Mouse (Mus musculus) liver, embryonic 12.5 days (tissue): ENCODE results near the gene Skap1. TPM values are rescaled to one million over a fixed set of nuclear protein-coding genes. Genes with fewer than 3 reads are reported as not detected.

Source experiments
- ATAC-seq: fragments of 200-750 bp; cut with Nextera tagmentation; 2 replicates; pipeline ENCODE4 v1.8.0; 2017; ENCODE audit warnings: moderate number of reproducible peaks, mild to moderate bottlenecking, moderate library complexity
- H3K27ac ChIP-seq: fragments of 300-500 bp; sonication (generic); 2 replicates; pipeline ENCODE4 v1.5.1; 2016; ENCODE audit warnings: mild to moderate bottlenecking
- H3K27me3 ChIP-seq: fragments of 300-500 bp; sonication (generic); replicated peaks from 2 replicates; pipeline ENCODE4 v1.6.1; 2016; ENCODE audit warnings: mild to moderate bottlenecking, moderate library complexity
- H3K36me3 ChIP-seq: fragments of 300-500 bp; sonication (generic); 2 replicates; pipeline ENCODE4 v1.6.1; 2016; ENCODE audit warnings: mild to moderate bottlenecking, moderate library complexity
- H3K4me1 ChIP-seq: fragments of 300-500 bp; sonication (generic); 2 replicates; pipeline ENCODE4 v1.6.1; 2016
- H3K4me2 ChIP-seq: fragments of 300-500 bp; sonication (generic); 2 replicates; pipeline ENCODE4 v1.6.1; 2016; ENCODE audit warnings: mild to moderate bottlenecking, moderate library complexity
- H3K4me3 ChIP-seq: fragments of 300-500 bp; sonication (generic); 2 replicates; pipeline ENCODE4 v1.5.1; 2016; ENCODE audit warnings: mild to moderate bottlenecking, moderate library complexity
- H3K9ac ChIP-seq: fragments of 300-500 bp; sonication (generic); 2 replicates; pipeline ENCODE4 v1.6.1; 2016; ENCODE audit warnings: mild to moderate bottlenecking, moderate library complexity
- H3K9me3 ChIP-seq: fragments of 300-500 bp; sonication (generic); replicated peaks from 2 replicates; pipeline ENCODE4 v1.6.1; 2016; ENCODE audit warnings: mild to moderate bottlenecking, moderate library complexity
- WGBS: fragments of 180-500 bp; shearing (Covaris S2); methylation state at CpG from one replicate; pipeline ENCODE4 v1.1.7; 2016; ENCODE audit not compliant: insufficient replicate concordance; 5-methylcytosine and 5-hydroxymethylcytosine counted together
- polyA plus RNA-seq: library from polyadenylated mRNA; unstranded; fragments of >200 nt; fragmentation: Nextera tagmentation; extraction: Ambion mirVana; gene quantifications from 2 replicates; pipeline ENCODE4 v1.2.1, GENCODE M21; 2016

Gene Skap1
- polyA plus RNA-seq, 1 experiment from 2014 or later = 0.51 TPM

DNA sequence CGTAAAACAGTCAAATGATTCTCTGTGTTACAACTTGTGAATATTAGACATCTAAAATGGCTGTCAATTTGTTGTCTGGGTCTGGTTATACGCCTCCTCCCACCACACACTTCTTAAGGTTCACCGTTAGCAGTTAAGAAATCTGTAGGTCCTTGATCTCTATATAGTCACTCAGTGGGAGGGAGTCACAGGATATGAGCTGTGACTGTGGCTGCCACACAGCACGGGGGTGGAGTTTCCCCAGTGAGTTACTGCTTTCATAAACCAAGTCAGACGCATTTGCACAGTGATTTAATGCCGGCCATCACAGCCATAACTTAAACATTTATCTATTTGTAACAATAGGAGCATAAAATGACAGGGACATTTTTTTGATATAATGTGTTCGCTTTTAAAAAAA, 2.6 kb downstream of the Skap1 start:
- no peak for ATAC-seq
- H3K4me1 ChIP-seq = peaks cover 38% of the 10 kb centered on the region
- no peak overlapping the region for H3K27ac ChIP-seq
- H3K27me3 ChIP-seq = peaks cover 50% of the 10 kb centered on the region
- H3K9me3 ChIP-seq = no peaks in the 10 kb centered on the region
- H3K4me3 ChIP-seq = no peak overlapping the region
- H3K9ac ChIP-seq = no peak overlapping the region
- no peak overlapping the region for H3K4me2 ChIP-seq
- 41% methylated on average over 7 of the region's 7 CpGs for WGBS
- no peaks in the 10 kb centered on the region for H3K36me3 ChIP-seq

DNA sequence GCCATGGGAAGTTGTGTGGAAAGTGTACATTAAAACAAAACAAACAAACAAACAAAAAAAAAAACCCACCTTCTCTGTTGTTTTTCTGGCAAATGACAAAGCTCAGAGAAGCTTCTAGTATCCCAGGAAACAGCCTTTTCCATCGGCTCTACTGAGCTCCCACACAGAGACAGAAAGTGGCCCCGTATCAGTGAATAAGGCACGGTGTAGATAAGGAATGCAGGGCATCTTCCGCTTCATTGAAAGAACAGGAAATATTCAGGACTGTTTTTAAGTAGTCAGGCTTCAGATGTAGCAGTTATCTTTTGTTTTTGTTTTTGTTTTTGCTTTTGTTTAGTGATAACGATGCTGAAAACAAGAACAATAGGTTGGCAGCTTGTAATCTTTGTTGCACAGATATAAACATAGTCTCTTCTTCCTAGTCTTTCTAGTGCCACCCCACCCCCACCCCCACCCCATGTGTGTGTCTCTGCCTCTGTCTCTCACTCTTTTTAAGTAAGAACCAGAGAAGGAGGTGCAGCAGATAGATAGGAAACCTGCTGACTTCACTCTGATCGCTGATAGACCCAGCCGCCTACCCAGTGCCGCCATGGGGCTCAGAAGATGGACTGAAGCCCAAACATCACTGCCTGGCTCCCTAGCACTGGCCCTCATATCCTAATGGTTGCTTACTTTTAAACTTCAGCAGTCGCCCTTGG, 3.8 kb downstream of the Skap1 start:
- H3K4me2 ChIP-seq = peak overlapping the region; percentile 46

DNA sequence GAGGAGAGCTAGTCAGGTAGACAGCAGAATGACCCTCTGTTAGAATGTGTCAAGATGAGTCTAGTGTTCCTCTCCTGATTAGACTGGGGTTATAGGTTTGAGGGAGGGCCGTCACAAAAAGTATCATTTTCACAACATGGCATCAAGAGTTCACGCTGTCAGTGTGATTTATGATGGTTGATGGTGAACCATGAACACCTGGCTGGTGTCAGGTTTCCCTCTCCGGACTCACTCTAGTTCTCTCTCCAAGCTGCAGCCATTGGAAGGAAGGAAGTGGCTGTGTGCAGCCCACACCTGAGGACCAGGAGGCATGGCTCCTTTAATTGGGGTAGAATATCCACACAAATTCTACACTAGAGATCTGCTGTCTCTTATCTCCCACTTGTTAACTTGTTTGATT, 18.3 kb downstream of the Skap1 start:
- Histone ChIP-seq H3K9me3 (no peaks in the 10 kb centered on the region), H3K9ac (no peak overlapping the region), H3K4me1 (no peaks in the 10 kb centered on the region), H3K27ac (no peak overlapping the region), H3K36me3 (no peaks in the 10 kb centered on the region), H3K4me2 (no peak overlapping the region), H3K27me3 (peaks cover 3% of the 10 kb centered on the region; the same call in 1 of the 2 replicates), H3K4me3 (no peak overlapping the region)
- 61% methylated on average over 3 of the region's 3 CpGs for WGBS
- no peak for ATAC-seq

More for the DNA sequence above, 3.8 kb downstream of the Skap1 start:
- Histone ChIP-seq H3K27me3 (peaks cover 38% of the 10 kb centered on the region), H3K36me3 (no peaks in the 10 kb centered on the region), H3K4me3 (no peak overlapping the region), H3K27ac (peak overlapping the region; percentile 66), H3K4me1 (peaks cover 34% of the 10 kb centered on the region), H3K9ac (no peak overlapping the region), H3K9me3 (no peaks in the 10 kb centered on the region)
- WGBS = 13% methylated on average over 9 of the region's 9 CpGs
- ATAC-seq = peak; percentile 92

DNA sequence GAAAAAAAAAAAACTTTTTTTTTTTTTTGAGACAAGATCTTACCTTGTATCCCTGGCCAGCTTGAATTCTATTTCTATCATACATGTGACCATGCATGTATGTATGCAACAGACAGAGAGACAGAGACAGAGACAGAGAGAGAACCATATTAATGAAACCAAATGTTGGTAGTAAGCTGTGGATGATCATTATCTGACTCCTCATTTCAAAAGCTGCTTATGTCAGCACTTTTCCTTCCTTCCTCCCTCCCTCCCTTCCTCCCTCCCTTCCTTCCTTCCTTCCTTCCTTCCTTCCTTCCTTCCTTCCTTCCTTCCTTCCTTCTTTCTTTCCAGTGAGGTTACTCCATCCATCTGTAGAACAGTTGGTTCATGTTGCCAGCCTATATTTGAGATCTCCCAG, 18.8 kb downstream of the Skap1 start:
- H3K4me3 ChIP-seq = no peak overlapping the region
- H3K27ac ChIP-seq = no peak overlapping the region
- H3K9ac ChIP-seq = no peak overlapping the region
- H3K27me3 ChIP-seq = peaks cover 3% of the 10 kb centered on the region; the same call in 1 of the 2 replicates
- no peaks in the 10 kb centered on the region for H3K4me1 ChIP-seq
- ATAC-seq = no peak
- no peaks in the 10 kb centered on the region for H3K36me3 ChIP-seq
- no peaks in the 10 kb centered on the region for H3K9me3 ChIP-seq
- no peak overlapping the region for H3K4me2 ChIP-seq

DNA sequence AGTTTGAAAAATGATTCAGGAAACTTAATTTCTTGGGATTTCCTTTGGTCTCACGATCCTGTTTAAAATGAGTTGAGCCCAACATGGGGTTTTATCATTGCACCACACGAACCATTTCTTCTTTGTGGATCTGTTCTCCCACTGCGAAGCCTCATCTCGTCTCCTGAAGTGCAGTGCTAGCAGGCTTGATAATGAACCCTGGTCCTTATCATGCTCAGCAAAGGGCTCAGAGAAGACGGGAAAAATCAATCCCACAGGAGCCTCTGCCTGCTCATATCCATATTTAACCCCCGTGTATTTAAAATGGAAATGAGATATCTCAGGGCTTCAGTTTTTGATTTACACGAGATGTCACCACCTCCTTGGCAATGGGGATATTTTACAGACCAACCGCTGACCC, 34.1 kb downstream of the Skap1 start:
- no peaks in the 10 kb centered on the region for H3K36me3 ChIP-seq
- no peaks in the 10 kb centered on the region for H3K9me3 ChIP-seq
- H3K27ac ChIP-seq = no peak overlapping the region
- peaks cover 17% of the 10 kb centered on the region for H3K27me3 ChIP-seq
- H3K4me1 ChIP-seq = no peaks in the 10 kb centered on the region
- 44% methylated on average over 8 of the region's 8 CpGs for WGBS
- no peak for ATAC-seq
- H3K4me2 ChIP-seq = no peak overlapping the region
- H3K9ac ChIP-seq = no peak overlapping the region
- no peak overlapping the region for H3K4me3 ChIP-seq

DNA sequence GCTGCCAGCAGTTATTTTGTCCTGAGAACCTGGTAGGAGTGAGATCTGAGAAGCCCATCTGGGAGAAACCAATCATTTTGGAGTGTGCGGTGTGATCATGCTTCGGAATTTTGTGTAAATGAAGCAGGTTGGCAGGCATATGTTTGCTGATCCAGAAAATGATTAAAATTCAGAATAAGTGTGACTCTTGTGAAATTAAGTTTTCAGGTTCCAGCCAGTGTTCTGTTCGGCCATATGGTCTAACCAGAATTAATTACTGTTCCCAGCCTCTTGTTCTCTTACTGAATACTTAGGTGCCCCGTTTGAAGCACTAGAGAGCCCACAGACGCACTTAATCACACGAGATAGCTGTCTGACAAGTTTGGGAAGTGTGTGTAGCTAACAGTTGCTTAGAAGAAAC, 36.6 kb downstream of the Skap1 start:
- WGBS = 54% methylated on average over 6 of the region's 6 CpGs
- Histone ChIP-seq H3K27ac (no peak overlapping the region), H3K9ac (no peak overlapping the region), H3K4me3 (no peak overlapping the region), H3K36me3 (no peaks in the 10 kb centered on the region), H3K9me3 (no peaks in the 10 kb centered on the region), H3K4me2 (no peak overlapping the region), H3K4me1 (no peaks in the 10 kb centered on the region), H3K27me3 (peaks cover 17% of the 10 kb centered on the region)
- ATAC-seq = no peak

DNA sequence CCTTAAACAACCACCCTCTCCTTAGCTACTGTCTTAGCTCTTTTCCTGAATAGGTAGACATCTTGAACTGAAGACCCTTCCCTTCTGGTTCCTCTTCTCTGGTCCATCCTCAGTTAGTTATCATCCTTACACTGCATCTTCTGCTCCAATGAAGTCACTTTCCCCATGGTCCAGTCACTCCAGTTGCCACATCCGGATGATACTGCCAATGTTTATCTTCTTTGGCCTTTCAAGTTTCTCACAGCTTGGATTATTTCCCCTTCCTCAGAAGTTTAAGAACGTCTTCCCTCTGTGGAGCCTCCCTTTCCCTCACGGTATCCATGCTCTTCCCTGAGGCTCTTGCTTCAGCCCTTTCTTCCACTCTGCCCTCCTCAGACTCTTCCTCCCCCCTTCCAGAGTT, 38.6 kb downstream of the Skap1 start:
- Histone ChIP-seq H3K27ac (no peak overlapping the region), H3K9me3 (no peaks in the 10 kb centered on the region), H3K36me3 (no peaks in the 10 kb centered on the region), H3K4me2 (no peak overlapping the region), H3K27me3 (peaks cover 17% of the 10 kb centered on the region), H3K4me3 (no peak overlapping the region), H3K9ac (no peak overlapping the region), H3K4me1 (no peaks in the 10 kb centered on the region)
- no peak for ATAC-seq
- WGBS = 41% methylated on average over 3 of the region's 3 CpGs

DNA sequence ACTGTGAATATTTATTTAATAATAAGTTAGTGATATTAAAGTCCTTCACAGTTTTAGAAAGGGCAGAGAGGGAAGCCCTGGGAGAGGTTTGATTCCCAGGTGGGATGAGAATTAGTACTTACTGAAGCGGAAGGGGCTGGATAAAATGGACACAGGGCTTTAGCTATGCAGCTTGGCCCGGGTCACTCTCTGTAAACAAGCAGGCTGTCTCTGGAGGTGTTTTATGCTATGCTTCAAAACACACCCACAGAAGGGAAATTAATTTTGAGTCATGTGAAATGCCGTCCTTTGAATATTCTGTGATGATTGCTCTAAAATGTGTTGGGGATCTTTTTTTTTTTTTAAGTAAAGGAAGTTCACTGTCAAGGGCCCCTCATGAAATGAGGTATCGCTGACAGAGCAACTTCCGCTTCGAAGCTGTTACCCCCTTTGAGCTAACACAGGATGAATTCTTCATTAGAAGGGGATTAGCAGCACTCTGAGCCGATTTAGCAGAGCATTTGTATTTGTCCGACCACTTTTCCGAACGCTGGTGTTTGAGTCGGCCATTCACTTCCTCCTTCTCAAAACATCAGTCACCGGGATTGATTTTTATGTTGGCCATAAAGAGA, 40.2 kb downstream of the Skap1 start:
- no peak for ATAC-seq
- no peak overlapping the region for H3K9ac ChIP-seq
- peaks cover 14% of the 10 kb centered on the region for H3K27me3 ChIP-seq
- H3K36me3 ChIP-seq = no peaks in the 10 kb centered on the region
- H3K9me3 ChIP-seq = no peaks in the 10 kb centered on the region
- H3K27ac ChIP-seq = no peak overlapping the region
- H3K4me3 ChIP-seq = no peak overlapping the region
- H3K4me1 ChIP-seq = no peaks in the 10 kb centered on the region
- WGBS = 54% methylated on average over 12 of the region's 12 CpGs
- no peak overlapping the region for H3K4me2 ChIP-seq

DNA sequence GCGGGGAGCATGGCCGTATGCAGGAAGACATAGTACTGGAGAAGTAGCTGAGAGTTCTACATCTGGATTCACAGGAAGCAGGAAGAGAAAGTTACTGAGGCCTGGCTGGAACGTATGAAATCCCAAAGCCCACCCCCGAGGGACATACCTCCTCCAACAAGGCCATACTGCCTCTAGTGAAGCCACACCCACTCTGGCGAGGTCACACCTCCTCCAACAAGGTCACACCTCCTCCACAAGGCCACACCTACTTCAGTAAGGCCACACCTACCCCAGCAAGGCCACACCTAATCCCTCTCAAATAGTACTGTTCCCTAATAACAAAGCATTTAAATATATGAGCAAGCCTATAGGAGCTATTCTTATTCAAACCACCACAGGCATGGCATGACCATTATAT, 41.4 kb downstream of the Skap1 start:
- H3K27me3 ChIP-seq = peaks cover 9% of the 10 kb centered on the region
- H3K9ac ChIP-seq = no peak overlapping the region
- no peaks in the 10 kb centered on the region for H3K36me3 ChIP-seq
- H3K9me3 ChIP-seq = no peaks in the 10 kb centered on the region
- no peak for ATAC-seq
- H3K4me1 ChIP-seq = no peaks in the 10 kb centered on the region
- WGBS = 64% methylated on average over 5 of the region's 5 CpGs
- no peak overlapping the region for H3K4me3 ChIP-seq
- no peak overlapping the region for H3K4me2 ChIP-seq
- H3K27ac ChIP-seq = no peak overlapping the region

DNA sequence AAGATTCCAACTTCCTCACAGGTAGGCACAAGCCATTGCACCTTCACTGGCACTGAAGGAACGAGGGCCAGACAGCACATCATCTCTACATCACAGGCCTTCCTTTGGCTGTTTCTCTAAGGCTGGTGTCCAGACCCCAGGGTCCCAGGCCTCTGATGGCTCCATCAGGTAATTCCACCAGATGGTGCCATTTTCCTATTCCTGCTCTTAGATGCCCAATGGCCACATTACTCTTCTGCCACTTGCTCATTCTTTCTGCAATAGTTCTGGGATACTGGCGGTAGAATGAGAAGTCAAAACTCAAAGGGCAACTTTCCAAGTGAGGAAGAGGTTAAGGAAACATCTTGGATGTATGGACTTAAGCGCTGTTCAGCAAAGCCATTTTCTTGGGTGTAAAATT, 50.8 kb downstream of the Skap1 start:
- Histone ChIP-seq H3K4me1 (no peaks in the 10 kb centered on the region), H3K27ac (no peak overlapping the region), H3K4me2 (no peak overlapping the region), H3K4me3 (no peak overlapping the region), H3K9me3 (no peaks in the 10 kb centered on the region), H3K27me3 (peaks cover 9% of the 10 kb centered on the region), H3K9ac (no peak overlapping the region), H3K36me3 (no peaks in the 10 kb centered on the region)
- ATAC-seq = no peak
- WGBS = 78% methylated on average over 3 of the region's 3 CpGs

DNA sequence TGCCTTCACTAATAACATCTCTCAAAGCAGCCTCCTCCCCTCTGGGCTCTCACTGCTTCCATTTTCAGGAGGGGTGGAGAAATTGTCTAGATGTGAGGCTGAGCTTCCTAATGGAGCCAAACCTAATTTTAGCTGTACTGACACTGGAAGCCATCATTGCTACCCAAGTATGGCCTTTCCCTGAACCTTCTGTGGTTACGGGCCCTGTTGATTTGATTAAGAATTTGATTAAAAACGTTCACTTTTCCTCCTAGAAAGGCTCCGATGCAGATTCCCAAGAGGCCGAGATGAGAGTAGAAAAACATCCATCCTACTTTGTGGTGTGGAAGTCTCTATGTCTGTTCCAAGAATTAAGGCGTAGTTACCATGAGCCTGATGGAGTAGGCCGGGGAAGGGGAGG, 60.1 kb downstream of the Skap1 start:
- Histone ChIP-seq H3K27me3 (no peaks in the 10 kb centered on the region), H3K36me3 (no peaks in the 10 kb centered on the region), H3K9me3 (no peaks in the 10 kb centered on the region), H3K27ac (no peak overlapping the region), H3K4me2 (no peak overlapping the region), H3K4me3 (no peak overlapping the region), H3K4me1 (no peaks in the 10 kb centered on the region), H3K9ac (no peak overlapping the region)
- WGBS = 68% methylated on average over 6 of the region's 6 CpGs
- ATAC-seq = no peak

DNA sequence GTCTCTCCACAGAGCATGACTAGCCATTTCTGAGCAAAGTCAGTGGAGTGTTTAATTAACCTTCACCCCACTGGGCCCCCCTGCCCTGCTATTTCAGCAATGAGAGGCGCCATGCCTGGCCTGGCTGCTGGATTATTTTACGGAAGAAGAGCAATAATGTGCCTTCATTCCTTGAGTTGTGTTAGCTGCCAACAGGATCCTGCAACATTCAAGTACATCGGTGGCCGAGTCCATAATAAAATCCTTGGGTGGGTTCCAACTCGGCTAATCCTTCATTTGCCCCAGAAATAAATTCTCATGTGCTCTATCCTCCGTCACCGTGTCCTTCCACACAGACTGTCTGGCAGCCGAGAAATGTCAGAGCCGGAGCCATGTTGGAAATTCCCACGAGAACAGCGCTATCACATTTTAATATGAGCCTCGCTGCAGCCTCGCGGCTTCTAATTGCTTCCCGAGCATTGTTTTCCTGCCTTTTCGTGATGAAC, 61.8 kb downstream of the Skap1 start:
- Histone ChIP-seq H3K9me3 (no peaks in the 10 kb centered on the region), H3K36me3 (no peaks in the 10 kb centered on the region), H3K27me3 (no peaks in the 10 kb centered on the region), H3K27ac (no peak overlapping the region), H3K4me1 (no peaks in the 10 kb centered on the region), H3K4me3 (no peak overlapping the region), H3K4me2 (no peak overlapping the region), H3K9ac (no peak overlapping the region)
- no peak for ATAC-seq
- WGBS = 86% methylated on average over 16 of the region's 16 CpGs
